Mouse (Mus musculus) thymus, postnatal 36 days (tissue): ENCODE measurements at regions not wholly inside any gene's neighbourhood (a gene's known extent, or its start where the extent isn't known, plus 50 kb on each side); places are given as distances from the start of the nearest gene placed in this dataset.

Experiments
- DNase-seq, 2 experiments: peaks; one replicate each; pipeline ENCODE4 v3.0.0; 2022; ENCODE audit warnings: mixed read lengths in 2 of 2

DNA sequence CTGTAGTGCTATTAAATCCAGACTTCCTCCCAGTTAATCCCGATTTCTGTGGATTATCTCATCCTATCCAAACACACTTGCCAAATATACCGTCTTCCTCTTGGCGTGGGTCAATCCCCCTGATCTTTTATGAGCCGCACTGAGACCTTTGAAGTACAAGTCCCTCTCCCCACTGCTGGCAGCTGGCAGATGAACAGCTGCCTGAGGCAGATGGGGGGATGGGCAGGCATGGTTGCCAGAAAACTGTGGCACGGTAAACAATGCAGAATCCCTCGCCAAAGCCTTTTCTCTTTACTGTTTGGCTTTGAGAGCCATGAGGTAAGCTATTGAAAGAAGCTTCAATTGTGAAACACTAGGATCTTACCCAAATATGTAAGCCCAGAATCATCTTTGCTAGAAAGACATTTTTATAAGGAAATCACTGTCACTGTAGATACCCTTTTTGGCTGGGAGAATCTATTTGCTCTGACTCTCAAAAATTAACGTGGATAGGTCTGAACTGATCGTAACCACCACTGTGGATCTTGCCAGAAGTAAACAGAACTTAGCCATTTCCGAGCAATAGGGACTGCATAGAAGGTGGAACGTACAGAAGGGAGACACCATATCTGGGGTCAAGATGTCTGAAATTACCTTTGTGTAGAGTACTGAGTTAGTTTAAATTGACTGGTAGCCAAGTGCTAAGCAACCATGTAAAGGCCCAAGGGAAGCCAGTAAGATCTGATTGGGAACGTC is 221.5 kb downstream of the Ahr start:
- DNase-seq, result peak in 1 of 2 experiments; percentile 4

DNA sequence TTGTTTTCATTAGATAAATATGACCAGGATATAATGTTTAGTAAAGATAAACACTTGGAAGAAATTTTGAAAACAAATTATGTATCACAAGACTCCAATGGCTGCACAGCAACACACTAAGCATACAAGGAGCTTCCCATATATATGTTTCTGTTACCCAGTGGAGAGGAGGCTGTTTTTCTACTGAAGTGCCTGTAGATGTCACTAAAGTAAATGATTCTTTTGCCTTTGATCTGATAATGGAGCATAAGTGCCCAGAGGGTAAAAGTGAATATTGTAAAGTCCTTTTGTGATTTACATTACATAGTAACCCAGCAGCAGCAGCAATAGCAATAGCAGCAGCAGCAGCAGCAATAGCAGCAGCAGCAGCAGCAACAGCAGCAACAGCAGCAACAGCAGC is 226.3 kb downstream of the Ahr start:
- no peak for DNase-seq

DNA sequence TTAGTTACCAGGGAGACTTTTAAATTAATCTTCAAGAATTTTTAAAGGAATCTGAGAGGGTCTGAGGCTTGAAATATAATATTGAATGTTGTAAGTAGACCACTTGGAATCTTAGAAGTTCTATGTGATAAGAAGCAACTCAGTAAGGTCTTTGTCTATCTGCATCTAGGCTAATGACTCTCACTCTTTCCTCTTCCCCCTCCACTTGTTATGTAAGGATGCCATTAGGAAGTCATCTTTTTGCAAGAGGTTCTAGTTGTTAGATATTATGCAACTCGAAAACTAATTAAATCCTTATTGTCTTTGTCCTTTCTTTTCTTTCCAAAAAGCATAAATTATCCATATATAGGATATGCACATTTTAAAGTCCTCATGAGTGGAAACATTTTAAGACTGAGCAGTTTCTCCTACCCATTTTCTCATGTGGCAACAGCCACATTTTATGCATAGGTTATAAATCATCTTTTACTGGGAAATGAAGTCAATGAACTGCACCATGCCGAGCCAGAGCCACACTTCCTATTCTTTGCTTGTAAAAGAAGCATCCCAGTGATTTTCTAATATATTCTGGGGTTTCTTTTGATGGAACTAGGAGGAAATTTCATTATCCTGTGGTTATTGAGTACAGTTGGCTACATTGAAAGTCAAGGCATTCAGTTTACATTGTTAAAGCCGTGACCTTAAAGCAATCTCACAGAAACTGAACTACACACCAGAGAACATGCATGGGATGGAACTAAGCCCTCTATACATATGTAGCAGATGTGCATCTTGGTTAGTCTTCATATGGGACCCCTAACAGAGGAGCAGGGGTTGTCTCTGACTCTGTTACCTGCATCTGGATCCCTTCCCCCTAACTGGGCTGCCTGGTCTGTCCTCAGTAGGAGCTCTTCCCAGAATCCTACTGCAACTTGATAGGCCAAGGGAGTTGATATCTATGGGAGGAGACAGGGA is 230.8 kb downstream of the Ahr start:
- DNase-seq, result no peak

DNA sequence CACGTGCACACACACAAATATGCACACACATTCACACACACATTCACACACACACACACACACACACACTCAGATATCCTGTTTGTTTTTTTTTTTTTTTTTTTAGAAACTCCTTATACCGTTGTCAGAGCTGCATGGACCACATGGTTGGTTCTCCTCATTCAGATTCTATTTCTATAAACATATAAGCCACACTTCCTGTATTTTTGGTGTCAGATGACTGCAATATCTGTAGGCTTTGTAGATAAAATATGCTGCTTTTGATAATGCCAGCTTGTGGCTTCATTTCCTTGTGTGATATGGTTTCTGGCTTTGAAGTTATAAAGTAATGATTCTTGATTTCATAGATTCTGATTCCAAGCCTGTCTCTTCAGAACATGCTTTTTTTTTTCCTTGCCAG is 231.7 kb downstream of the Ahr start:
- DNase-seq, result no peak

DNA sequence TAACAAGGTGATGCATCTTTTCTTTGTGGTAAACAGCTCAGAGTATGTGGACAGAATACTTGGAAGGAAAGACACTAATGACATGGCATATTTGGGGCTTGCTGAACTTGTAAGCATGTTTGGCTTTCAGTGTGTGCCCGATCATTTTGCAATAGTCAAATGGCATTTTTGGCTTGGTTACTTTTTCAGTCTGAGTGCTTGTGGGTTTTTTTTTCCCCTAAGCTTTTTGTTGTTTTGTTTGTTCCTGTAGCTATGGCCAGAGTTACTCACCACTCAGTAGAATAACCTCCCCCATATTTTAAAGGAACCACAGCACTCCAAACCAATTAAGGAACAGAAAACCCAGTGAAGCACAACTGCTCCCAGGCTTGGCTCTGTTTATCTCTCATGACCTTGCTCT is 240.2 kb downstream of the Ahr start:
- DNase-seq, result no peak

DNA sequence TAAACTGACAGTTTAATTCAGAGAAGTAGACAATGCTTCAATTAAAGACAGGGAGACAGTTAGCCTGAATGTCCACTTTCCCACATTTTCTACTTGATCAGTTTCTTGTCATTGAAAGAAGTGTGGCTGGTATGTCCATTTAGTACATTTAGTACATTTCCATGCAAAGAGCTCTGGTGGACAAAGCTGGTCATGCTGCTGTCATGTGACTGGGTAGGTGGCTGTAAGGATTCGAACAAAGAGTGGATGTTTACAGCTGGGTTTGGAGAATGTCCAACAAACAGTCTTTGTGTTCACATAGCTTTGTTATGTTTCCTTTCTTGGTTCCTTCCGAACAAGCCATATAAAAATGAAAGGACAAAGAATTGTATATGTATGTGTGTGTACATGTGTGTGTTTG is 241.3 kb downstream of the Ahr start:
- no peak for DNase-seq

DNA sequence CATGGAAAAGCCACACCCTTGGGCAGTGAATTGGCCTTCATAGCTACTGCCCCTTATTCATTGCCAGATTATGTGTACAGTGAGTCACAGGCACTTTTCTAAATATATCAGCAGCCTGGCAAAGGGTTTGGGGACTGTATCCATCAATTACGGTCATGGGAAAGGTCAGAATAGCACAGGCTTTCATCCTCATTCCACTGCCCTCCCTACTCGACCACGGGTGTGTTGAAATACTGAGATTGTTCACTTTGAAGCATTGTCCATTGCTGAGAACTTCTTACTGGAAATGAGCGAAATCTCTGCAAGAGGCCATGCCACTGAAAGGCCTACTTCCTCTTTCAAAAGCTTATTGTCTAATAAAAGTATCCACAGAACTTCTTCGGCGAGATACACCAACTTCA is 242.9 kb downstream of the Ahr start:
- DNase-seq, result no peak

DNA sequence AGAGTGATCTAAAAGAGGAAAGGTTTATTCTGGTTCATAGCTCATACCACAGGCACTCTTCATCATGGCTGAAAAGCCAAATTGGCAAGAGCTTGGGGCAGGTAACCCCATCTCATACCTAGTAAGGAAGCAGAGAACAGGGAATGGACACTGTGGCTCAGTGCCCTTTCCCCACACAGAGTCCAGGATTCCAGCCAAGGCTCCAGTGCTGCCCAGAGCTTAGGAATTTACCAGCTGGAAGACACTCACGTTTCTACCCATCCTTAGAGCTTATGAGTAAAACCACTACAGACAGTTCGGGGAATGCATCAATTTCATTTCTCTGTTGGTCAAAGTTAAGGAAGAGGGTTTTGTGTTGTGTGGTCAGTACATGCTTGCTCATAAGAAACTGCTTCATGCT is 241.0 kb downstream of the Snx13 start:
- DNase-seq, result no peak

DNA sequence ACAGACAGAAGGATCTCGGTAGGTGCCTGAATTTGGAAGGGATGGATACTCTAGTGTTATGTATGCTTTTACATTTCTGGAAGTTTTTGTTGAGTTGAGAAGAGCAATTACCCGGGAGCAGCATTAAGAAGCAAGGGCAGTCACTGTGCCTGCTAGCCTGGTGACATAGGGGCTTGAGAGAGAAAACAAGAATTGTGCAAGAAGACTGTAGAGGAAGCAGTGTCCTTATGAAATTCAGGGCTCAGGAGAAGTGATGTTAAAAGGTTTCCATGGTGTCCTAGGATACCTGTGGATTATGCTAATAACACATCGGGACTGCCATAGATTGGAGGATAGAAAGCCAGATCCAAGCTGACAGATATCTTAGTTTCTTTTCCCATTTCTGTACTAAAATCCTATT is 240.6 kb downstream of the Snx13 start:
- DNase-seq, result no peak

DNA sequence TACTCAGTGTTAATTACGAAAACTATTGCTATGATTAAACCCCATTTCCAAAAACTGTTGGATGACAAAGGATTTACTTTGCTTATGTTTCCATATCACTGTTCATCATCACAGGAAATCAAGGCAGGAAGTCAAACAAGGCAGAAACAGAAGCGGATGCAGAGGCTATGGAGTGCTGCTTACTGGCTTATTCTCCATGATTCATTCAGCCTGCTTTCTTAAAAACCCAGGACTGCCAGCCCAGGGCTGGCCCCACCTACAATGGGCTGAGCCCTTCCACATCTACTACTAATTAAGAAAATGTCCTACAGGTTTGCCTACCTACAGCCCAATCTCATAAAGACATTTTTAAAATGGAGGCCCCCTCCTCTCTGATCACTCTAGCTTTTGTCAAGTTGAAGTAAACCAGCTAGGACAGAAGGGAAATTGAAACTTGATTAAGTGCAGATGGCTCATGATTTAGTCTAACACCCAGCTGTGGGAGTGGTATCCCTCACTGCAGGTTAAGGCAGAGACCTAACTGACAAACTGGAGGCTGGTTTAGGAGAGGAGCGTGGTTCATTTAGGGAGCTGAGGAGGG is 240.1 kb downstream of the Snx13 start:
- no peak for DNase-seq

DNA sequence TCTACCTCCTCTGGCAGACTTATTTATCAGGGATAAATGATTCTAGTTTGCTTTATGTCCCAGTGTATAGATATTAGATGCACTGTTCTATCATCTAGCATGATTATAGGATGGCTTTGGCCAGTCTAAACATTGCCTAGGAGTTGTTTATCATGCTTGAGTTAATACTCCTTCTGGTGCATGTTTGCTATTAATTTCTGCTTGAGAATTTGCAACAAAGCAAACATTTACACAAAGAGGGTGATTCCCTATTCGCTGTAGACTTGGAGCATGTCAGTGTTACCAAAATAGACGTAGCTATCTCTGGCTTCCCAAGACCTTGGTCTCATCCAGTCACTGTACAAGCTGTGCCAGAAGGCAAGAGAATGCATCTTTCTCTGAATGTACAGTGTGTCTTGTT is 237.4 kb downstream of the Snx13 start:
- DNase-seq, result no peak

DNA sequence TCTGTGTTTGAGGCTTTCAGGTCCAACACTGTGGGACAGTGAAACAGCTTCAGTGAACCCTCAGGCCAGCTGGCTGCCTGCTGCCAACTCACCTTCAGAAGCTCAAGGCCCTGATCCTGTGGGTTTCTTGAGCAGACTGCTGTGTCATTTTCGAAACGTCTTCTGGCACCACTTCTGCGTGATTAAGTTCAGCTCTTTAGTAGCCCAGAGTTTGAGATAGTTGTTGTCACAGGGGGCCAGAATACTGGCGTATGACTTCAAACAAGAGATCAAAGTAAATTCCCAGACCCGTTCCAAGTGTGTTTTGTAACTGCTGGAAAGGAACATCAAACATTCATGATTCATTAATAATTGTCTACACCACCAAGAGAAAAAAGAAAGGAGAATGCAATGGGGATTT is 236.9 kb downstream of the Snx13 start:
- DNase-seq, result no peak

DNA sequence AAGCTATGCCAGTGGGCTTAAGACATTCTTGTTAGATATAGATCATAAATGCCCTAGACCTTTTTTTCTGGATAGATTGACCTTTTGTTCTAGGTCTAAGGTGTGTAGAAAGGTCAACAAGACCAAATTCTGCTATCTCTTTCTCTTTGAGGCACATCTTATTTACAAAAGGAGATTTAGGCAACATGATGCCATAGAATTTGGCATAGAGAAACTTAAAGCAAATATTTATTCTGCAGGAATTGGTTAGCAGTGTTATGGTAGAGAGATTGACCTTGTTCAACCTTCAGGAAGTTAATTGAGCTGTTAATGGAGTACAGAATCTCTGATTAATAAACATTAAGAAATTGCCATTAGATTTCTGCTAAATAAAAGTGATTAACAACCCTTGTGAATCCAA is 236.4 kb downstream of the Snx13 start:
- no peak for DNase-seq

DNA sequence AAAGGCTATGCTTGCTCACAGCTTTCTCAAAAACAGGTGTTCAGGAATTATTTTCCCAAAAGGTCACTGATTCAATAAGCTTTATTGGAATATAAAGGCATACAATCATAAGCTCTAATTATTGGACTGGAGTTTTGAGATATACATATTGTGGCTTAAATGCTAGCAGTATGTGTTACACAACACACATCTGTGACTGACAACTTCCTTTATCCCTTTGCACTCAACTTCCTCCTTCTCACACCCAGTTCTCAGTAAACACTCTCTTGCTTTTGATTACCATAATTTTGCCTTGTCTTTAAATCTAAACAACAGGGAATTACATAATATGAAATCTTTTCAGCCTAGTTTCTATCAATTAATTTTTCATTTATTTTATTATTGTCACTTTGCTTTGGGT is 222.5 kb downstream of the Snx13 start:
- no peak for DNase-seq

DNA sequence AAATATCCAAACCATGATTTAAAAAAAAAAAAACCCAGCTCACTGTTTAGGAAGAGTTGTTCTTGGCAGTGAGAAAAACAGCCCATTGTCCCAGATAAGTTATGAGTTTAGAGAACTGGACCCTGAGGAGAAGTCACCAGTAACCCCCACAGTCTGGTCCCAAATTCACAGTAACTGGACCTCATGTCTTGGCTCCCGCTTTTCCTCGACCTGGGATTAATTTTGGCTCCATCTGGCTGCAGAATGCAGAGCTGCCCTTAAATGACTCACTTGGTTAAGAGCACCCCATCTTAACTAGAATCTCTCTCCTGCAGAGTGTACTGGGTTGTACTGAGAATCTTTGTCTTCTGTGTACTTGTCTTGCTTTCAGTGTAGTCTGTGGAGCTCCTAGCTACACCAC is 221.0 kb downstream of the Snx13 start:
- no peak for DNase-seq

DNA sequence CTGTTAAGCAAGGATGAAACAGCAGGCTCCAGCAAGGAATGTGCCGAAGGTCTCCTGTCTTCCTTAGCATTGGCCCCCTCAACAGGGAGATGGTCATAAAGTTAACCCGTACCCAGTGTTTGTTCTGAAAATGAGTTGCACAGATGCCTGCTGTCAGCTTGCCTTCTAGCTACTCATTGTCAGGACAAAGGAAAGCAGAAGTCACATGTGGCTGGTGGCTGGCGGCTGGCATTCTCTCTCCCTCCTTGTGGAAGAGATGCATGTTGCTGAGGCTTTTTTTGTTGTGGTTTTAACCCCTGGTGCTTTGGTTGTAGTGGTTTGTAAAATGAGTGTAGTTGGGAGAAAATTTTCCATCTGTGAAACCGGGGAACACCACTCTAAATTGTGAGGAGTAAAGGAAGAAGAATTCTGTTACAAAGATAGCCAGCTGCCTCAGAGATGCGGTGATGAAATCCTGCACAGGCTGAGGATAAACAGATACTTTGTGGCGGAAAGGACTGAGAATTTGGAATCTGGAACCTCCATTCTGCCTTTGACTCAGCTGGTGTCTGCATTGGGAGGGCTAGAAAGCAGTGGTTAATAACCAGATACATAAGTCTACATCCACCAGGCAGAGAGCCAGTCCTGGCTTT is 220.2 kb downstream of the Snx13 start:
- DNase-seq, result no peak

DNA sequence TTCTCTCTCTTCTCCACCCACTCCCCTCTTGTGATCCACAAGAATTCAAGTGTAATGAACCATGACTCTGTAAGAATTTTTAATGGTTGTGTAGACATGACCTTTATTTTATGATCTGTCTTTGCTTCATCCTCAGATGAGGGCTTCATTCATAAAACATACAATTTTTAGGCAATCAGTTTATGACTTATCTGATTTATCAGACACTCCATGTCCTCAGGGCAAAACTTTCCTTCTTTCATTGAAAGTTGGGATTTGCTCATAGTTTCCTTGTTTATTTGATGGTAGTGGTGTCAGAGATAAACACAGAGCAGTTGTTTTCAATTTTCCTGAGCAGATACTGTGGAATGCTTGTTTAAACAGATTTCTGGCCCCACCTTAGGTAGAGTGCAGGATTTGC is 212.8 kb downstream of the Snx13 start:
- no peak for DNase-seq

DNA sequence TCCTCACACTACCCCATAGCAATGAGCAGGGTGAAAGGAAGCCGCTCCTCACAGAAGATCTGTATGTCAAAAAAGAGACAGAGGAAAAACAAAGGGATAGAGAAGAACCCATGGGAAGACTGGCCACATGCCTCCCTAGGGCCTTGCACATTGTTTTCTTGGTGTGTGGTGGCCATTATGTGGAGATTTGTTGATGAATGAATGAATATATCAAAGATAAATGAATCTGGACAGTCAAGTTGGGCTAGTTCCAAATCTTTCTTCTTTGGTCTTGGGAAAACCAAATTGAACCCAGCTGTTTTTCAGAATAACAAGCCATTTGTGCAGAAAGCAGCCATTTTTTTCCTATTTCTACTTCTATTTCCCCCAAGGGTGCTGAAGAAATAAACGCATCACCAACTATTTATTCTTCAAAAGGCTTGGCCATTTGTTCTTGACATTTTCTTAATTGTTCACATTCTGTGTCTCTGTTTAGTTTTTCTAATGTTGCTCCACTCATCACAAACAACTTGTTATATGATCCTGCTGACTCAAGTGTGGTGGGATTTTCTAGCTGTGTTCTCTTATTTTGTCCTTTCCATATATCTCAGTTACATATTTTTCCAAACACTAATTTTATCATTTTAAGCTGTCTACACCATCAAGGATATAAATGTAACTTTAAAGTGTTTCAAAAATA is 208.9 kb downstream of the Snx13 start:
- DNase-seq, result no peak

DNA sequence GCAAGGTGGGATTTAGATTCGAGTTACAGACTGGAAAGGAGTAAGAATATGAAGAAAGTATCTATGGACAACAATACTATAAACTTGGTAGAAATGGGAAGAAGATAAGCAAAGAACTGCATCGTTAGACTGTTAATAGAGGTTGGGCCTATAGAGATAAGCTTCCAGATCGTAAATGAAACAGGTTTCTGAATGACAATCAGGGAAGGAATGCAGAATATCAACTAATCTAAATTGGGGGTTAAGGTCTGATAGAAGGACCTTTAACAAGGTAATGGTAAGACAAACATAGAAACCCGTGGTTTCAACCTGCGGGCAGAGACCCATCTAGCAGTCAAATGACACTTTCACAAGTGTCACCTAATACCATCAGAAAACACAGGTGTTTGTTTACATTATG is 201.5 kb downstream of the Snx13 start:
- DNase-seq, result no peak

DNA sequence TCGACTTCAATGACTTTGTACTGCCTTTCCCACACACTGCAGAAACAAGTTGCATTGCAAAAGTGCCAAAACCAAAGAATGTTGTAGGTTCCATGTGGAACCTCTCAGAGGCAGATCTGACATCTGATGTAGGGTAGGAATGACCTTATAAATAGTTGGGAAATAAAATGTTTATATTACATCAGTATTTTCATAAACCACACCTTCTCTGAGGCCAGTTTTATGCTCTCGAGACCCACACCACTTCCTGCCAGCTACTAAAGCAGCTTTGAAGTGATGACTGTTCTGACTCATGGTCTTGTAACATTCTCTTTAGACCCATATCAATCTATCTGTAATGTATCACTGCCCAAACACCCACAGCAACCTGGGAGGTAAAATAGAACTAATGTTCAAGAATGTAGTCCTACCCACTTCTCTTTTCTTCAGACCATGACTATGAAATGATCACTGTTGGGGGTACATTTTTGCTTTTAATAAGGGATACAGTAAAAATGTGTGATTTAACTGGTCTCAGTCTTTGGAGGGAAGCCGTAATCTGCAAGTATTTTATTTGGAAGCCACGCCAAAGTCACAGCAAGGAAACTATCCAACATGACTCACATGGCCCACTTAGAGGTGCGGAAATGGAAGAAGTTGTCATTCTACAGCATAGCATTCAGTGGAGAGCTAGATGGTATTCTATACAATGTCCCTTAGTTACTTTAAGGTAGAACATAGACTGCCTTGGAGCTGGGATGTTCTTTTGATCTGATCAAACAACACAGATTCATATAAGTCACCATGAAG is 199.4 kb downstream of the Snx13 start:
- DNase-seq, result no peak

DNA sequence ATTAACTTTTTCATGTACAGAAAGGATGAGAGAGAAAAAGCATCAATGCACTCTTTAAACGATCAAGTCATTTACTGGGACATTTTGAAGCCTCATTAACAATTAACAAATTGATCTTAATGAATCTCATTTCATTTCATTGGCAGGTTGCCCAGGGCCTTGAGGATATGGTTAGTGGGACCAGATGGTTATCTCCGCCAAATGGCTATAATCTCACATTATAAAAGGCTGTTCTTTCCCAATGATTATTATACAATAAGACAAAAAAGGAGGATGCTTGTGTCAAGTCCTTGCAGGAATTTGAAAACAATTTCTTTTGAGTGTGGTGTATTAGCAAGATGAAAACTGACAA is 185.3 kb downstream of the Snx13 start:
- no peak for DNase-seq
